Mouse (Mus musculus): Measurements from ENCODE around the gene Llgl2.

- no peak for TF ChIP-seq CTCF (IDR thresholded peaks at IDR 0.05; ENCODE audit: low read depth)
- no peak for TF ChIP-seq EP300 (IDR thresholded peaks at IDR 0.05; ENCODE audit: low read depth)
Measured at GRCm38 (mm10) chr11:115843891-115844239, 20.0 kb downstream of the Llgl2 start.
